Mouse (Mus musculus) cerebellum, adult 11 months (tissue): ENCODE measurements around the gene Meltf.
"Not testable (repeated sequence)": the region's sequence is repeated elsewhere in the genome, so short reads cannot be mapped to it uniquely, and the experiment has no call there.

ENCODE experiments used
- DNase-seq: peaks from one replicate; pipeline ENCODE4 v3.0.0; 2022

Meltf gene

DNA sequence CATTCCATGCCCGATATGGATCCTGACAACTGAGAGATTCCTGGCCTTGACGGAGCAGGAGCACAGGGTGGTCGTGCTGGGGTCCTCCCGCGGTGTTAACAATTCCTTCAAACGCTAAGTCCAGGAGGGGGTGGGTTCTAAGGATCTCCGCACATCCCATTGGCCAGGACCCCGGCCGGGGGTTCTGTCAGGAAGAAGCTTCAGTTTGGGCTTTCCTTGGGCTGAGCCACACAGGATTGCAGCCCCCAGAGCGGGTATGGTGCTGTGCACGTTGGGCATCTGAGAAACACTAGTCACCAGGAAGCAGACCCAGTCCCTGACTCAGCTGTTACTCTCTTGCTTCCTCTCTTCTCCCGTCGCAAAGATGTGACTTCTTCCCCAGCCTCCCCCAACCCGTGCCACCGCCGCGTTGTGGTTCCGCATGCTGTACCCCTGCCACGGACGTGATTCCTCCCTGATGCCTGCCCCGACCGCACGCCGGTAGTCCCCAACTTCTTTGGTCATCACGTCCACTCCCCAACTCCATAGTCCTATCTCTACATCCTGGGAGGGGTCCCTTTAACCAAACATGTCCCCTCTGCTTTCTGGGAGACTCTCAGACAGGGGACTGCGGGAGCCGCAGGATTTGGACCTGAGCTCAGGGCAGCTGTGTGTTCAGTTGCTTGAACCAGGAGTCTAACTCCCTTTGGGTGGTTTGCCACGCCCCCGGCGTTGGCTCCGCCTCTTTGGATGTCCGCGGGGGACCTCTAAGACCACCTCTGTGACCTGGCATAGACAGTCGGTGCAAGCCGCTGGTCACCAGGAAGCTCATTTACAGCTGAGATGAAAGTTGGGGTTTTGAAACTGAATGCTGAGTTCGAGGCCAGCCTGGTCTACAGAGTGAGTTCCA lies 56.7 kb downstream of the Meltf start:
- DNase-seq: peak; percentile 31

DNA sequence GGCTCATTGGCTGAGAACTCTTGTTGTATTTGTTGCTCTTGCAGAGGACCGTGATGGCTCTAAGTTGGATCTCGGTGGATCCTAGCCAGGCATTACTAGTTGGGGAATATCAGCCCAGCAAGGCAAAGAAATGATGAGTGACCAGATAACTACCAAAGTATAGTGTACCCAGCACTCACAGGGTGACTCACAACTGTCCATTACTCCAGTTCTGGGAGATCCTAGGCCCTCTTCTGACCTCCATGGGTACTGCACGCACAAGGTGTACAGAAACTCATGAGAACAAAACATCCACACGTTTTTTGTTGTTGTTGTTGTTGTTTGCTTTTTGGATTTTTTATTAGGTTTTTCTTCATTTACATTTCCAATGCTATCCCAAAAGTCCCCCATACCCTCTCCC lies 58.0 kb downstream of the Meltf start:
- DNase-seq: no peak

DNA sequence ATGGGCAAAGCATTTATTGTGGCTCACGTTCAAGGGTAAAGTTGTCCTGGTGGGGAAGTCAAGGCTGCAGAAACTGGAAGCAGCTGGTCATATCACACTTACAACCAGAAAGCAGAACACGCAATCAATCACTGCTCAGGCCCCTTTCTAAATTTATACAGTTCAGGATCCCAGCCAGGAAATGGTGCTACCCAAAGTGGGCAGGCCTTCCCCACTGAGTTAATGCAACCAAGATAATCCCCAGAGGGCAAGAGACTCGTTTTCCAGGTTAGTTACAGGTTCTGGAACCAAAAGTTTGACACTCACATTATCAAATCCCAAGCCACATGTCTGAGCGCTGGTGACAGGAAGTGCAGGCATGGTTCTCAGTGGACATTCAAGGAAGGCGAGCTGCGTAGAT lies 60.2 kb downstream of the Meltf start:
- DNase-seq: no peak

DNA sequence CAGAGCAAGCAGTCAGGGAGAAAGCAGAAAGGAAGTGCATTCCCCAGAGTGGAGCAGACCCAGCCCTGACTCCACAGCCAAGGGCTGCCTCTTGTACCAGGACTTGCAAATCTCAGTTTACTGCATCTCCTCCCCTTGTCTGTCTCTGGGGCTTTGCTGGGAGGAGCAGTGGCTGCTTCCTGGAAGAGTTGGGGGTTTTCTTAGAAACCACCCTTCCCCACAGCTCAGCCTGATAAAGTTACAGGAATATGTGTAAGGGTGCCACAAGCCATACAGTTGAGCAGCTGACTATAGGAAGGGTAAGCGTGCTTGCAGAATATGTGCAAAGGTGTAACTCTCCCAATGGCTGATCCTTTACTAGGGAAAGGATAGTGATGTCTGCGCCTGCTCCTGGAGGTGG lies 62.0 kb downstream of the Meltf start:
- no peak for DNase-seq

DNA sequence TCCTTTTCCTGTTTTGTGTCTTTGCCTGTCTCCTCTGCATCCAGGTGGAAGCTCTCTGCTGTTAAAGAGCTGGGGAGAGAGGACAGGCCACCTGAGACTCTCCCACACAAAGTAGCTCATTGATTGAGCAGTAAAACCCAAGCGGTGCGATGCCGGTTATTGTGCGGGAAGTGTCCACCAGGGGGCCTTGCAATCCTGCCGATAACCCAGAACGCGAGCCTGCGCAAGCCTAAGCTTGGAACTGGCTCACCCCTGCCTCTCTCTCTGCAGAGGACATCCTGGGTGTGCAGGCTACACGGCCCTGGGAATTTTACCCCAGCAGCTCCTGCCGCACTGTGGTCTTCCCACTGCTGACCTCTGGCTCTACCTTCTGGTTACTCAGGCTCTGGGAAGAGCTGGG lies 65.4 kb downstream of the Meltf start:
- peak; percentile 68 for DNase-seq

DNA sequence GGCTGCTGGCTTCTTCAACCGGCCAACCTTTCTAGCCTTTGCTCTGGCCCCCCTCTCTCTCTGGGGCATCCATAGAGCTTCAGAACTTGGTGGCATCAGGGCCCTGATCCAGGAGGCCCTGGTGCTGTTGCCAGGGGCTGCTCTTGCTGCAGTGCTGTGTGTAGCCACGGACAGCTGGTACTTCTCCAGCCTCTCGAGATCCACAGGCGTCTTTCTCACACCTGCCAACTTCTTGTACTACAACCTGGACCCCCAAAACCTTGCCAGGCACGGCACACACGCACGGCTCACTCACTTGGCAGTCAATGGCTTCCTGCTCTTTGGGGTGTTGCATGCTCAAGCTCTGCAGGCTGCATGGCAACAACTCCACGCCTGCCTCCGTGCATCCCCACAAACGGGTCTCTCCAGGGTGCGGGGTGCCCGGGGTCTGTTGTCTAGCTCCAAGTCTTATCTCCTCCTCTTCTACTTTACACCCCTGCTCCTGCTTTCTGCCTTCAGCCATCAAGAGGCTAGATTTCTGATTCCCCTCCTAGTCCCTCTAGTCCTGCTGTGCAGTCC lies 66.2 kb downstream of the Meltf start:
- no peak for DNase-seq

DNA sequence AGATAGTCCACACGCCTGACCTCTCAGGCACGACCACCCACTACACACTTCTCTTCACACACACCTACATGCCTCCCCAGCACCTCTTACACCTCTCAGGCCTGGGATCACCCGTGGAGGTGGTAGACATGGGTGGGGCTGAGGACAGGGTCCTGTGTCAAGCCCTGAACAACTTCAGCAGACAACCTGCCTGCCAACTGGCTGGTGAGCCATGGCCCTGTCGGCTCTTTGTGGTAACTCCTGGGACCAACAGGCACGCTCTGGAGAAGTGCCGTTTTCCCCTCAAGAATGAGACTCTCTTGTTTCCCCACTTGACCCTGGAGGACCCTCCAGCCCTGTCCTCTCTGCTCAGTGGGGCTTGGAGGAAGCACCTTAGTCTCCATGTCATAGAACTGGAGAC lies 66.8 kb downstream of the Meltf start:
- no peak for DNase-seq

DNA sequence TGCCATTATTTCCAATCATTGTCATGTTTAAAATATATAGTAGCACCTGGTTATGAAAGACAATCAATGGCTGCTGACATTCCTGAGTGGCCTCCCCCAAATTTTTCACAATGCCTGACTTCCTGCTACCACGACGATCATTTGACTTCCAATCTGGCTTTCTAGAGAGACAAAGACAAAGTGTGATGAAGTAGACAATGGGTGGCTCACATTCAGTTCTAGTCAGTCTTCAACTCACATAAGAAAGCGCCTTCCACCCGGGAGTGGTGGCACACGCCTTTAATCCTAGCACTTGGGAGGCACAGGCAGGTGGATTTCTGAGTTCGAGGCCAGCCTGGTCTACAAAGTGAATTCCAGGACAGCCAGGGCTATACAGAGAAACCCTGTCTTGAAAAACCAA lies 67.4 kb downstream of the Meltf start:
- not testable (repeated sequence) for DNase-seq

DNA sequence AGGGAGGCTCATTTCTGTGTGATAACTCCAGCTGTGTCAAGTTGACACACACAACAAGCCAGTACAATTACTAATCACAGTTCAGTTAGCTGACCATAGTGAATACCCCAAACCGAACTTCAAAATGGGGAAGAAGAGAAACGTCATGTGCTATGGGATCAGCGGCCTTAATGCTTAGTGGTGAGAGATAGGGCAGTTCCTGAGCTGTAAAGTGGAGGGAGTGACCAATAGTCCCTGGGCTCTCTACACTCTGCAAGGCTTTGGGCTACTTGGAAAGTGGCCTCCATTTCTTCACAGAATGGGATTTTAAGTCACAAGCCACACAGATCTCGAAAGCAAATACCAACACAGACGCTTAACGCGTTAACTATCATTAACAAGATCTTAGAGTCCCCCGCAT lies 68.7 kb downstream of the Meltf start:
- DNase-seq: no peak

DNA sequence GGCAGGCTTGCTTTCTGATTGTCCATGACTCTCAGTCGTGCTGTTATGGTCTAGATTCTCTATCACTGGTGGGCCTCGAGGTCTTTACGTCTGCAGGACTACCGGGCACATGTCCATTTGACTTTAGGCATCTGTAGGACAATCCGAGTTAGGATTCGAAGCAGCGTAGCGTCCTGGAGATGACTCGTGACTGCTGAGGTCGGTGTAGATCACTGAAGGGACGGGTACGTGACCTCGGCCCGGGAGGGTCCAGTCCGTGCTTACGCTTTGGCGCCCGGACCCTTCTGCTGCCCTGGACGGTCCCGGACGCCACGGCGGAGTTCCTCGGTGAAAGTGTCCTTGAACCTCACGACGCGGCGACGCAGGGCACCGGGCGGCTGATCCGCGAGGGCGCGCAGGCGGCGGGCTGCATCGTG lies 69.3 kb downstream of the Meltf start:
- DNase-seq: peak; percentile 29

DNA sequence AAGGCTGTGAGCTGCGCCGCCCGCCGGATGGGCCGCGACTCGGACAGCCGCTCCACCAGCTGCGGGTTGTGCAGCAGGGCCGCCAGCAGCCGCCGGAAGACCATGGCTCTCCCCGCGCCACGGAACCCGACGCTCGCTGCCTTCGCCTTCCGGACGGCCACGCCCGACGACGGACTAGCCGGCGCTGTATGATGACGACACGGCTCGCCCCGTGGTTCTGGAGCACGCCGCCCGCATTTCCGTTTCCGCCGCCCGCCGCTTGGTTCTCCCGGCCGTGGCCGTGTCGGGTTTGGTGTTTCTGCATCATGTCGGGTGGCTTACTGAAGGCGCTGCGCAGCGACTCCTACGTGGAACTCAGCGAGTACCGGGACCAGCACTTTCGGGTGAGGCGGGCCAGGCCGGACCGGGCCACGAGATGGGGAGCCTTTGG lies 69.8 kb downstream of the Meltf start, which contains the start of the genes 0610012G03Rik and Ncbp2:
0610012G03Rik (minus strand) TSS at position 150 of the 430 bp plus-strand sequence.
Ncbp2 (plus strand) TSS at position 169 of the 430 bp plus-strand sequence.
- DNase-seq: peak; percentile 92
